In the genomic region with DNA sequence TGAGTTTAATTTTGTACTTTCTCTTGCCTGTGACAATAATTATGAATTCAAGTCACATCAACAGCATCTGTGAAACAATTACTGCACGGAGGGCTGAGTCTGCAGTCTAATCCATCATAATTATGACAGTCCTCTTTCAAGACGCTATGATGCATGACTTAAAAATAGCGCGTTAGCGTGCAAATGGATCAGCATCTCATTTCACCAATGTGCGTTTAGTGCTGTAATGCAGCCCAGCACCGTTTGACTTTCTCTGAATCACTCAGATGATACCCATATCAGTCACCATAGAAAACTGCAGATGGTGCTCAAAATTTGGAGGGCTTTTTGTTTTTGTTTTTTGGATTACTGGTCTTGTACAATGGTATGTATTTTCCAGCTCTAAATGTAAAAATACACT, we compare ENCODE assay signal across 12 mouse cellular contexts. TPM values are rescaled to one million over a fixed set of nuclear protein-coding genes. Genes with fewer than 3 reads are reported as not detected.
DNase-seq lines count a peak whose midpoint lies in the region; ATAC-seq and TF ChIP-seq lines count a peak whose summit lies in the region.
"Had no signal": no experiment of that assay in that cellular context is flagged by ENCODE, and none has a peak within 500 bp of the region (broad histone marks: within the 10 kb centered on the region; RNA-seq: fewer than 3 reads in every experiment).

No protein-coding gene starts in this region.

- ATAC-seq in forebrain, embryonic 13.5 days: peak; percentile 96
- peak; percentile 96 for ATAC-seq in hindbrain, embryonic 16.5 days
- peak; percentile 66 for ATAC-seq in neural tube, embryonic 12.5 days (ENCODE audit: low FRiP score, low read depth)
- ATAC-seq in granulocyte monocyte progenitor cell, adult 5-6 weeks (replicated peaks; ENCODE audit: poor library complexity, severe bottlenecking): no peak

- WGBS in forebrain, embryonic 13.5 days: 66% methylated on average over 7 of the region's 7 CpGs
- 32% methylated on average over 7 of the region's 7 CpGs for WGBS in hindbrain, embryonic 16.5 days
- 77% methylated on average over 7 of the region's 7 CpGs for whole genome bisulfite sequencing in neural tube, embryonic 12.5 days

- H3K9me3 ChIP-seq in forebrain, embryonic 13.5 days (replicated peaks): no peaks in the 10 kb centered on the region
- H3K9me3 ChIP-seq in hindbrain, embryonic 16.5 days (ENCODE audit: control insufficient read depth, low read length): 0 out of 2 replicates have a peak, but pooled peaks cover 2% of the 10 kb centered on the region
- H3K9me3 ChIP-seq in neural tube, embryonic 12.5 days: 0 out of 2 replicates have a peak, but pooled peaks cover 3% of the 10 kb centered on the region
- H3K9me3 ChIP-seq: stomach, embryonic 15.5 days had no signal

- no peak overlapping the region for H3K9ac ChIP-seq in forebrain, embryonic 13.5 days
- H3K9ac ChIP-seq in hindbrain, embryonic 16.5 days (ENCODE audit: low read depth, low read length): no peak overlapping the region
- no peak overlapping the region for H3K9ac ChIP-seq in neural tube, embryonic 12.5 days
- H3K9ac ChIP-seq: stomach, embryonic 15.5 days had no signal

- no peaks in the 10 kb centered on the region for H3K4me1 ChIP-seq in forebrain, embryonic 13.5 days
- no peaks in the 10 kb centered on the region for H3K4me1 ChIP-seq in hindbrain, embryonic 16.5 days (ENCODE audit: control insufficient read depth, insufficient read depth, low read depth, low read length)
- no peaks in the 10 kb centered on the region for H3K4me1 ChIP-seq in neural tube, embryonic 12.5 days
- H3K4me1 ChIP-seq: stomach, embryonic 15.5 days had no signal

- no peaks in the 10 kb centered on the region for H3K27me3 ChIP-seq in forebrain, embryonic 13.5 days
- H3K27me3 ChIP-seq in hindbrain, embryonic 16.5 days (replicated peaks; ENCODE audit: control insufficient read depth, insufficient read depth, low read length): no peaks in the 10 kb centered on the region
- no peaks in the 10 kb centered on the region for H3K27me3 ChIP-seq in neural tube, embryonic 12.5 days (replicated peaks)
- H3K27me3 ChIP-seq: stomach, embryonic 15.5 days had no signal

- H3K36me3 ChIP-seq in forebrain, embryonic 13.5 days (ENCODE audit: poor library complexity, severe bottlenecking): peaks cover 6% of the 10 kb centered on the region; the same call in 1 of the 2 replicates
- no peaks in the 10 kb centered on the region for H3K36me3 ChIP-seq in hindbrain, embryonic 16.5 days (ENCODE audit: control insufficient read depth, insufficient read depth, low read length)
- no peaks in the 10 kb centered on the region for H3K36me3 ChIP-seq in neural tube, embryonic 12.5 days
- H3K36me3 ChIP-seq: stomach, embryonic 15.5 days had no signal

- no peak overlapping the region for H3K4me2 ChIP-seq in forebrain, embryonic 13.5 days
- H3K4me2 ChIP-seq in hindbrain, embryonic 16.5 days (ENCODE audit: low read length): no peak overlapping the region
- no peak overlapping the region for H3K4me2 ChIP-seq in neural tube, embryonic 12.5 days (replicated peaks)
- H3K4me2 ChIP-seq: liver, embryonic 11.5 days; stomach, embryonic 15.5 days had no signal

- H3K4me3 ChIP-seq in left cerebral cortex, adult 2 months: no peak overlapping the region
- H3K4me3 ChIP-seq in forebrain, embryonic 13.5 days: no peak overlapping the region
- H3K4me3 ChIP-seq in hindbrain, embryonic 16.5 days (ENCODE audit: low read length): no peak overlapping the region
- no peak overlapping the region for H3K4me3 ChIP-seq in neural tube, embryonic 12.5 days
- H3K4me3 ChIP-seq: layer of hippocampus, adult 2 months; stomach, embryonic 15.5 days had no signal

- intact Hi-C loops in left cerebral cortex, postnatal 25 days (cut with DNase I): no loop called here
- intact Hi-C loops in left cerebral cortex, adult 2 months (cut with DNase I): no loop called here

- TF ChIP-seq CTCF in left cerebral cortex, adult 2 months (IDR thresholded peaks at IDR 0.05): no peak

- H3K27ac ChIP-seq in left cerebral cortex, adult 2 months: no peak overlapping the region
- no peak overlapping the region for H3K27ac ChIP-seq in forebrain, embryonic 13.5 days
- H3K27ac ChIP-seq in hindbrain, embryonic 16.5 days (ENCODE audit: low read depth, low read length): no peak overlapping the region
- H3K27ac ChIP-seq in neural tube, embryonic 12.5 days: no peak overlapping the region
- H3K27ac ChIP-seq: layer of hippocampus, adult 2 months; stomach, embryonic 15.5 days had no signal

- peak; percentile 22 to 64 for DNase-seq in left cerebral cortex, postnatal 25 days (ENCODE audit: low spot score in 2 of 2)
- DNase-seq in left cerebral cortex, adult 2 months (ENCODE audit: extremely low spot score in 1 of 2, low spot score in 2 of 2): no peak
- DNase-seq in cerebellum, postnatal 14 days: no peak
- no peak for DNase-seq in spleen, postnatal 4 days (ENCODE audit: low spot score in 2 of 2)
- DNase-seq: lung, postnatal 10 days had no signal

RNA-seq across cellular contexts. Expression of a gene that starts 48.0 kb away (rescaled TPM):
- 10 to 100 TPM; 32.8 to 46.2 TPM for total RNA-seq in left cerebral cortex, postnatal 25 days (2021)
- total RNA-seq in left cerebral cortex, adult 2 months (2021): 10 to 100 TPM; 47.9 to 58.6 TPM
- 21.7 and 23.5 TPM in 2 replicates for polyA plus RNA-seq in forebrain, embryonic 13.5 days (2015; fragmentation: Nextera tagmentation; extraction: Ambion mirVana)
- polyA plus RNA-seq in hindbrain, embryonic 16.5 days (2015; fragmentation: Nextera tagmentation; extraction: Ambion mirVana): 12.7 and 13.7 TPM in 2 replicates
- polyA plus RNA-seq in neural tube, embryonic 12.5 days (2016; fragmentation: Nextera tagmentation; extraction: Ambion mirVana): 24.7 and 26.3 TPM in 2 replicates
- total RNA-seq in granulocyte monocyte progenitor cell, adult 5-6 weeks (2014; fragmentation: Nextera tagmentation): 79.7 and 95.8 TPM in 2 replicates
- 60.2 and 63.6 TPM in 2 replicates for total RNA-seq in granulocyte monocyte progenitor cell, adult 5-6 weeks (2017)

Comparison
In these comparisons a context has a peak if more than half of its experiments do, and no peak if none do; other contexts are left out.
1. DNase-seq: peak in left cerebral cortex, postnatal 25 days (2 of 2); none in left cerebral cortex, adult 2 months (0 of 2), cerebellum, postnatal 14 days (0 of 2) and spleen, postnatal 4 days (0 of 2).